Mouse (Mus musculus) layer of hippocampus, postnatal 36 days (tissue): Measurements from ENCODE around the gene Scamp3. TPM values are rescaled to one million over a fixed set of nuclear protein-coding genes. Genes with fewer than 3 reads are reported as not detected.

Experiments used
- DNase-seq, 2 experiments: peaks; one replicate each; pipeline ENCODE4 v3.0.0; 2022
- microRNA-seq, 2 experiments: library from miRNA; unstranded; fragments of <30 nt; microRNA quantifications; one replicate each; pipeline ENCODE4 v1.2.0; 2021
- total RNA-seq, 2 experiments: library from RNA; stranded (reverse); gene quantifications; 2 replicates each; pipeline ENCODE4 v1.2.3; 2021

Gene Scamp3
- total RNA-seq, 2 experiments from 2014 or later: 66.8 to 71.9 TPM

- DNase-seq: peak; percentile 91 to 93
Measured at GRCm38 (mm10) chr3:89227307-89228179, 50.3 kb downstream of the Scamp3 start.

GRCm38 (mm10) chr3:89228180-89228549 is 50.9 kb downstream of the Scamp3 start:
- peak; percentile 85 to 87 for DNase-seq

GRCm38 (mm10) chr3:89228836-89229235 is 51.6 kb downstream of the Scamp3 start, which contains the start of gene Muc1:
TSS of gene Muc1 (plus strand) at chr3:89229057.
- DNase-seq: no peak

- DNase-seq: no peak
Measured at GRCm38 (mm10) chr3:89229276-89229675, 52.0 kb downstream of the Scamp3 start.

- DNase-seq: no peak
Measured at GRCm38 (mm10) chr3:89230561-89230960, 53.3 kb downstream of the Scamp3 start.

GRCm38 (mm10) chr3:89231345-89231744 is 54.1 kb downstream of the Scamp3 start:
- no peak for DNase-seq

- DNase-seq: no peak
Measured at GRCm38 (mm10) chr3:89231772-89232275, 54.6 kb downstream of the Scamp3 start.

Small RNAs within 50 kb of the gene (microRNA-seq; reads per million reads assigned to microRNA genes)
- gene Mir92b: 5,860 to 9,987 reads per million in 2 experiments

Other genes with a start within 250 kb of the Scamp3 start
- 10 to 100 TPM; 83.5 to 90.8 TPM for gene Ash1l, start 226.9 kb upstream of the Scamp3 start, total RNA-seq
- 100 to 1,000 TPM; 112 to 118 TPM for gene Dap3, start 226.3 kb upstream of the Scamp3 start, total RNA-seq
- 100 to 1,000 TPM; 129 to 137 TPM for gene Rusc1, start 84.2 kb upstream of the Scamp3 start, total RNA-seq
- not detected for gene Gm43738, start 76.4 kb upstream of the Scamp3 start, total RNA-seq
- 10 to 100 TPM; 78.8 to 80.0 TPM for gene Fdps, start 75.5 kb upstream of the Scamp3 start, total RNA-seq
- not detected for gene Pklr, start 41.3 kb upstream of the Scamp3 start, total RNA-seq
- 10 to 100 TPM; 11.8 to 12.1 TPM for gene Hcn3, start 17.3 kb upstream of the Scamp3 start, total RNA-seq
- 10 to 100 TPM; 52.0 to 53.4 TPM for gene Clk2, start 12.7 kb upstream of the Scamp3 start, total RNA-seq
- gene Fam189b, start 5.7 kb downstream of the Scamp3 start, total RNA-seq: 10 to 100 TPM; 57.8 to 71.0 TPM
- 10 to 100 TPM; 57.0 to 61.9 TPM for gene Gba, start 25.5 kb downstream of the Scamp3 start, total RNA-seq
- 10 to 100 TPM; 37.7 to 38.1 TPM for gene Thbs3, start 37.7 kb downstream of the Scamp3 start, total RNA-seq
- gene Mtx1, start 49.6 kb downstream of the Scamp3 start, total RNA-seq: 10 to 100 TPM; 89.5 to 93.8 TPM
- gene Muc1, start 51.6 kb downstream of the Scamp3 start, total RNA-seq: 1 to 10 TPM in 1 of 2 experiments, under 1 TPM in 1; 0.61 to 1.0 TPM
- gene Krtcap2, start 68.5 kb downstream of the Scamp3 start, total RNA-seq: 10 to 100 TPM; 71.4 to 86.2 TPM
- 10 to 100 TPM; 86.7 to 93.7 TPM for gene Trim46, start 68.8 kb downstream of the Scamp3 start, total RNA-seq
- 10 to 100 TPM; 50.4 to 65.2 TPM for gene Dpm3, start 81.9 kb downstream of the Scamp3 start, total RNA-seq
- gene Slc50a1, start 93.1 kb downstream of the Scamp3 start, total RNA-seq: 10 to 100 TPM; 44.0 to 47.1 TPM
- gene Efna1, start 103.7 kb downstream of the Scamp3 start, total RNA-seq: 1 to 10 TPM; 8.8 to 9.9 TPM
- 10 to 100 TPM; 67.0 to 69.9 TPM for gene Efna3, start 145.5 kb downstream of the Scamp3 start, total RNA-seq
- gene Efna4, start 160.6 kb downstream of the Scamp3 start, total RNA-seq: under 1 TPM; 0.56 to 0.62 TPM
- gene Adam15, start 172.5 kb downstream of the Scamp3 start, total RNA-seq: 100 to 1,000 TPM; 108 to 123 TPM
- under 1 TPM in 1 of 2 experiments, not detected in 1; 0.43 TPM for gene Dcst2, start 184.5 kb downstream of the Scamp3 start, total RNA-seq
- gene Dcst1, start 187.8 kb downstream of the Scamp3 start, total RNA-seq: not detected
- gene Zbtb7b, start 217.3 kb downstream of the Scamp3 start, total RNA-seq: 10 to 100 TPM; 15.1 to 16.1 TPM
- 1 to 10 TPM; 4.6 to 6.3 TPM for gene Lenep, start 225.3 kb downstream of the Scamp3 start, total RNA-seq
- 10 to 100 TPM; 35.8 to 39.2 TPM for gene Flad1, start 234.4 kb downstream of the Scamp3 start, total RNA-seq
- gene Cks1b, start 240.9 kb downstream of the Scamp3 start, total RNA-seq: 1 to 10 TPM; 3.1 TPM
- 10 to 100 TPM; 12.1 to 12.4 TPM for gene Shc1, start 241.0 kb downstream of the Scamp3 start, total RNA-seq